Mouse (Mus musculus) kidney, embryonic 15.5 days (tissue): ENCODE data around the gene Ebf1. TPM values are rescaled to one million over a fixed set of nuclear protein-coding genes. Genes with fewer than 3 reads are reported as not detected.

ENCODE experiments used
- ATAC-seq: fragments of 200-750 bp; cut with Nextera tagmentation; replicated peaks from 2 replicates; pipeline ENCODE4 v1.8.0; 2017; ENCODE audit warnings: moderate TSS enrichment; ENCODE audit not compliant: low FRiP score
- H3K27ac ChIP-seq: fragments of 300-500 bp; sonication (generic); 2 replicates; pipeline ENCODE4 v1.5.1; 2015; ENCODE audit warnings: mild to moderate bottlenecking, inconsistent platforms
- H3K27me3 ChIP-seq: fragments of 300-500 bp; sonication (generic); 2 replicates; pipeline ENCODE4 v1.6.1; 2015; ENCODE audit warnings: inconsistent platforms
- H3K36me3 ChIP-seq: fragments of 300-500 bp; sonication (generic); 2 replicates; pipeline ENCODE4 v1.6.1; 2015; ENCODE audit warnings: inconsistent platforms
- H3K4me1 ChIP-seq: fragments of 300-500 bp; sonication (generic); 2 replicates; pipeline ENCODE4 v1.6.1; 2015; ENCODE audit warnings: inconsistent platforms
- H3K4me2 ChIP-seq: fragments of 300-500 bp; sonication (generic); 2 replicates; pipeline ENCODE4 v1.6.1; 2015; ENCODE audit warnings: moderate library complexity, mild to moderate bottlenecking, inconsistent platforms
- H3K4me3 ChIP-seq: fragments of 300-500 bp; sonication (generic); replicated peaks from 2 replicates; pipeline ENCODE4 v1.5.1; 2015; ENCODE audit warnings: mild to moderate bottlenecking, inconsistent platforms
- H3K9ac ChIP-seq: fragments of 300-500 bp; sonication (generic); 2 replicates; pipeline ENCODE4 v1.6.1; 2015; ENCODE audit warnings: mild to moderate bottlenecking, inconsistent platforms
- H3K9me3 ChIP-seq: fragments of 300-500 bp; sonication (generic); replicated peaks from 2 replicates; pipeline ENCODE4 v1.6.1; 2016; ENCODE audit warnings: inconsistent platforms
- WGBS: fragments of 180-500 bp; shearing (Covaris S2); methylation state at CpG from one replicate; pipeline ENCODE4 v1.1.7; 2015; ENCODE audit warnings: mixed read lengths; 5-methylcytosine and 5-hydroxymethylcytosine counted together
- polyA plus RNA-seq: library from polyadenylated mRNA; unstranded; fragments of >200 nt; fragmentation: Nextera tagmentation; extraction: Ambion mirVana; gene quantifications from 2 replicates; pipeline ENCODE4 v1.2.1, GENCODE M21; 2015

Gene Ebf1
- polyA plus RNA-seq, 1 experiment from 2014 or later: 24.1 TPM

GRCm38 (mm10) chr11:44608646-44609045 lies 8.5 kb upstream of the Ebf1 start:
- H3K4me2 ChIP-seq: no peak overlapping the region
- 68% methylated on average over 11 of the region's 11 CpGs for WGBS
- peaks cover 33% of the 10 kb centered on the region for H3K27me3 ChIP-seq
- no peaks in the 10 kb centered on the region for H3K36me3 ChIP-seq
- H3K4me3 ChIP-seq: no peak overlapping the region
- ATAC-seq: no peak
- H3K9me3 ChIP-seq: no peaks in the 10 kb centered on the region
- no peak overlapping the region for H3K27ac ChIP-seq
- H3K9ac ChIP-seq: no peak overlapping the region
- peaks cover 27% of the 10 kb centered on the region for H3K4me1 ChIP-seq

- WGBS: under 1% methylated on average over 45 of the region's 45 CpGs
- peaks cover 54% of the 10 kb centered on the region for H3K27me3 ChIP-seq
- H3K4me2 ChIP-seq: peak overlapping the region; percentile 88
- no peak overlapping the region for H3K27ac ChIP-seq
- H3K36me3 ChIP-seq: no peaks in the 10 kb centered on the region
- H3K4me3 ChIP-seq: peak overlapping the region; percentile 44
- H3K4me1 ChIP-seq: peaks cover 31% of the 10 kb centered on the region
- ATAC-seq: peak; percentile 78
- peak overlapping the region; percentile 33; the same call in 1 of the 2 replicates for H3K9ac ChIP-seq
- no peaks in the 10 kb centered on the region for H3K9me3 ChIP-seq
Observed at GRCm38 (mm10) chr11:44610971-44611781, 5.9 kb upstream of the Ebf1 start.

GRCm38 (mm10) chr11:44612156-44612555 lies 5.0 kb upstream of the Ebf1 start:
- H3K27ac ChIP-seq: no peak overlapping the region
- no peaks in the 10 kb centered on the region for H3K36me3 ChIP-seq
- peak overlapping the region; percentile 79 for H3K4me2 ChIP-seq
- peaks cover 62% of the 10 kb centered on the region for H3K27me3 ChIP-seq
- 14% methylated on average over 10 of the region's 10 CpGs for WGBS
- no peaks in the 10 kb centered on the region for H3K9me3 ChIP-seq
- H3K9ac ChIP-seq: no peak overlapping the region
- peak overlapping the region; percentile 44; the same call in 1 of the 2 replicates for H3K4me3 ChIP-seq
- ATAC-seq: no peak
- peaks cover 37% of the 10 kb centered on the region for H3K4me1 ChIP-seq

GRCm38 (mm10) chr11:44612681-44613410 lies 4.3 kb upstream of the Ebf1 start:
- H3K27me3 ChIP-seq: peaks cover 62% of the 10 kb centered on the region
- H3K4me2 ChIP-seq: peak overlapping the region; percentile 79
- 4% methylated on average over 38 of the region's 38 CpGs for WGBS
- peaks cover 40% of the 10 kb centered on the region for H3K4me1 ChIP-seq
- no peak for ATAC-seq
- no peaks in the 10 kb centered on the region for H3K9me3 ChIP-seq
- peak overlapping the region; percentile 27; the same call in 1 of the 2 replicates for H3K9ac ChIP-seq
- H3K4me3 ChIP-seq: peak overlapping the region; percentile 44
- no peaks in the 10 kb centered on the region for H3K36me3 ChIP-seq
- no peak overlapping the region for H3K27ac ChIP-seq

- 11% methylated on average over 14 of the region's 14 CpGs for WGBS
- H3K9ac ChIP-seq: peak overlapping the region; percentile 27; the same call in 1 of the 2 replicates
Observed at GRCm38 (mm10) chr11:44613411-44614180, 3.5 kb upstream of the Ebf1 start.

GRCm38 (mm10) chr11:44616078-44616787 lies 884 bp upstream of the Ebf1 start:
- Histone ChIP-seq H3K4me1 (peaks cover 60% of the 10 kb centered on the region), H3K27me3 (peaks cover 77% of the 10 kb centered on the region), H3K27ac (no peak overlapping the region), H3K9ac (peak overlapping the region; percentile 22; the same call in 1 of the 2 replicates), H3K9me3 (no peaks in the 10 kb centered on the region), H3K4me2 (peak overlapping the region; percentile 87), H3K36me3 (no peaks in the 10 kb centered on the region; the same call in 1 of the 2 replicates), H3K4me3 (peak overlapping the region; percentile 66)
- WGBS: 11% methylated on average over 18 of the region's 18 CpGs
- no peak; the same call in 1 of the 2 replicates for ATAC-seq

More at GRCm38 (mm10) chr11:44613411-44614180, 3.5 kb upstream of the Ebf1 start:
- peak overlapping the region; percentile 79 for H3K4me2 ChIP-seq
- H3K9me3 ChIP-seq: no peaks in the 10 kb centered on the region
- peaks cover 45% of the 10 kb centered on the region for H3K4me1 ChIP-seq
- peaks cover 62% of the 10 kb centered on the region for H3K27me3 ChIP-seq
- no peak overlapping the region for H3K27ac ChIP-seq
- ATAC-seq: no peak
- peak overlapping the region; percentile 44 for H3K4me3 ChIP-seq
- H3K36me3 ChIP-seq: no peaks in the 10 kb centered on the region

GRCm38 (mm10) chr11:44617734-44618586 lies 843 bp downstream of the Ebf1 start:
- Histone ChIP-seq H3K27ac (peak overlapping the region; percentile 89), H3K9ac (peak overlapping the region; percentile 66), H3K36me3 (peaks cover 3% of the 10 kb centered on the region; the same call in 1 of the 2 replicates), H3K4me1 (peaks cover 54% of the 10 kb centered on the region), H3K27me3 (peaks cover 71% of the 10 kb centered on the region), H3K4me3 (peak overlapping the region; percentile 66), H3K9me3 (no peaks in the 10 kb centered on the region), H3K4me2 (peak overlapping the region; percentile 87)
- ATAC-seq: peak; percentile 19; the same call in 1 of the 2 replicates
- under 1% methylated on average over 55 of the region's 55 CpGs for WGBS

- under 1% methylated on average over 15 of the region's 15 CpGs for WGBS
- Histone ChIP-seq H3K27me3 (peaks cover 58% of the 10 kb centered on the region), H3K4me3 (peak overlapping the region; percentile 66), H3K9me3 (no peaks in the 10 kb centered on the region), H3K9ac (peak overlapping the region; percentile 51; the same call in 1 of the 2 replicates), H3K4me1 (peaks cover 45% of the 10 kb centered on the region), H3K36me3 (peaks cover 3% of the 10 kb centered on the region; the same call in 1 of the 2 replicates), H3K27ac (no peak overlapping the region), H3K4me2 (peak overlapping the region; percentile 63)
- ATAC-seq: no peak
Observed at GRCm38 (mm10) chr11:44619131-44619886, 2.2 kb downstream of the Ebf1 start.

- H3K4me3 ChIP-seq: peak overlapping the region; percentile 66
- H3K27ac ChIP-seq: no peak overlapping the region
- peaks cover 45% of the 10 kb centered on the region for H3K4me1 ChIP-seq
- peaks cover 3% of the 10 kb centered on the region; the same call in 1 of the 2 replicates for H3K36me3 ChIP-seq
- 5% methylated on average over 41 of the region's 41 CpGs for whole genome bisulfite sequencing
- peak overlapping the region; percentile 63 for H3K4me2 ChIP-seq
- H3K9me3 ChIP-seq: no peaks in the 10 kb centered on the region
- ATAC-seq: no peak
- peaks cover 54% of the 10 kb centered on the region for H3K27me3 ChIP-seq
- H3K9ac ChIP-seq: peak overlapping the region; percentile 51
Observed at GRCm38 (mm10) chr11:44619887-44620693, 3.0 kb downstream of the Ebf1 start.
